Mouse (Mus musculus) gastrocnemius, adult 8-10 months (tissue): ENCODE measurements around the gene Wwp2. TPM values are rescaled to one million over a fixed set of nuclear protein-coding genes. Genes with fewer than 3 reads are reported as not detected.

Experiments
- DNase-seq, 2 experiments: peaks; one replicate each; pipeline ENCODE4 v3.0.0; 2022; ENCODE audit warnings: low spot score in 2 of 2
- total RNA-seq, 4 experiments: library from RNA; stranded (reverse); gene quantifications; 2 replicates each; pipeline ENCODE4 v1.2.4; 2022

Gene Wwp2
- total RNA-seq, 4 experiments from 2014 or later = 13.1 to 16.7 (median 14.9) TPM

- DNase-seq = no peak
Measured at GRCm38 (mm10) chr8:107430821-107431220, 5.3 kb upstream of the Wwp2 start.

GRCm38 (mm10) chr8:107435421-107435961 lies 674 bp upstream of the Wwp2 start:
- no peak for DNase-seq

- no peak for DNase-seq
Measured at GRCm38 (mm10) chr8:107436841-107437421, 766 bp downstream of the Wwp2 start.

- DNase-seq = no peak
Measured at GRCm38 (mm10) chr8:107437711-107438110, 1.5 kb downstream of the Wwp2 start.

GRCm38 (mm10) chr8:107439880-107440625 lies 3.9 kb downstream of the Wwp2 start:
- no peak for DNase-seq

GRCm38 (mm10) chr8:107444626-107445025 lies 8.5 kb downstream of the Wwp2 start:
- DNase-seq = no peak

GRCm38 (mm10) chr8:107447713-107448112 lies 11.5 kb downstream of the Wwp2 start:
- no peak for DNase-seq

- DNase-seq = no peak
Measured at GRCm38 (mm10) chr8:107448382-107448889, 12.3 kb downstream of the Wwp2 start.

GRCm38 (mm10) chr8:107449130-107449529 lies 13.0 kb downstream of the Wwp2 start:
- DNase-seq = no peak

GRCm38 (mm10) chr8:107449655-107450054 lies 13.5 kb downstream of the Wwp2 start:
- DNase-seq = no peak

GRCm38 (mm10) chr8:107451414-107452066 lies 15.4 kb downstream of the Wwp2 start:
- no peak for DNase-seq

- no peak for DNase-seq
Measured at GRCm38 (mm10) chr8:107453386-107453785, 17.2 kb downstream of the Wwp2 start.

- DNase-seq = no peak
Measured at GRCm38 (mm10) chr8:107455268-107455667, 19.1 kb downstream of the Wwp2 start.

- DNase-seq = no peak
Measured at GRCm38 (mm10) chr8:107457725-107458124, 21.6 kb downstream of the Wwp2 start.

- no peak for DNase-seq
Measured at GRCm38 (mm10) chr8:107458281-107458680, 22.1 kb downstream of the Wwp2 start.

GRCm38 (mm10) chr8:107462423-107462822 lies 26.3 kb downstream of the Wwp2 start:
- DNase-seq = no peak

GRCm38 (mm10) chr8:107465332-107465990 lies 29.3 kb downstream of the Wwp2 start:
- no peak for DNase-seq

GRCm38 (mm10) chr8:107466642-107467041 lies 30.5 kb downstream of the Wwp2 start:
- DNase-seq = no peak

- no peak for DNase-seq
Measured at GRCm38 (mm10) chr8:107468811-107469302, 32.7 kb downstream of the Wwp2 start.

GRCm38 (mm10) chr8:107470302-107470701 lies 34.1 kb downstream of the Wwp2 start:
- DNase-seq = no peak

GRCm38 (mm10) chr8:107472403-107473100 lies 36.4 kb downstream of the Wwp2 start:
- DNase-seq = no peak
